Mouse (Mus musculus) left cerebral cortex, postnatal 25 days (tissue): Measurements from ENCODE around the gene Olfr1240. TPM values are rescaled to one million over a fixed set of nuclear protein-coding genes. Genes with fewer than 3 reads are reported as not detected.

Experiments
- DNase-seq, 2 experiments: peaks; one replicate each; pipeline ENCODE4 v3.0.0; 2022; ENCODE audit warnings: low spot score in 2 of 2, mixed read lengths in 1 of 2
- intact Hi-C: fragments of 180-260 bp; cut with DNase I; formaldehyde crosslinking; loops from one replicate; pipeline ENCODE4 v1.15.1; 2025
- total RNA-seq, 2 experiments: library from RNA; stranded (reverse); gene quantifications; 2 replicates each; pipeline ENCODE4 v1.2.3; 2021

Gene Olfr1240
- total RNA-seq = not detected

GRCm38 (mm10) chr2:89442900-89443299 lies at the start of gene Olfr1240:
Olfr1240 (minus strand) TSS chr2:89443000.
- DNase-seq = no peak
- intact Hi-C loops = no loop called here

GRCm38 (mm10) chr2:89487026-89487425 lies 44.2 kb upstream of the Olfr1240 start, which contains the start of gene Olfr1241:
Olfr1241 (minus strand) TSS chr2:89487126.
- DNase-seq = no peak
- intact Hi-C loops = no loop called here

DNA sequence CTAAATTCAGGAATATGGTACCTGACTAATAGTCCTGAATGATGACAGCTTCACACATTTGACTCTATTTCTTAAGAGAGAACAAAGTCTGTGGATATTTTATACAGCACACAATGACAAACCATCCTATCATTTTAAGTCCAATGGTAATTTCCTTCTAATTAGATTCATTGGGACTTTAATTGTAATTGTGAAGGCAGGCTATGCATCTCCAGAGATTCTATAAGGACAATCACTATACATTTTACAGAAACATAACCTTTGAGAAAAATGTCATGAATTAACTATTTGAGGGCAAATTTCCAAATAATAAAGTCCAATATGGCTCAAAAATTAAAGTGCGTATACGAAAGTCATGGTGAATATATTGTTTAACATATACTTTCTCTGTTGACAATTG lies 22.5 kb downstream of the Olfr1240 start, which contains the start of gene Olfr1239:
Gene Olfr1239 (minus strand): TSS at position 101 of the 400 bp plus-strand sequence.
- DNase-seq = no peak
- intact Hi-C loops = no loop called here

- DNase-seq = no peak
- intact Hi-C loops = no loop called here
Observed at GRCm38 (mm10) chr2:89414557-89414956, 28.2 kb downstream of the Olfr1240 start.

DNA sequence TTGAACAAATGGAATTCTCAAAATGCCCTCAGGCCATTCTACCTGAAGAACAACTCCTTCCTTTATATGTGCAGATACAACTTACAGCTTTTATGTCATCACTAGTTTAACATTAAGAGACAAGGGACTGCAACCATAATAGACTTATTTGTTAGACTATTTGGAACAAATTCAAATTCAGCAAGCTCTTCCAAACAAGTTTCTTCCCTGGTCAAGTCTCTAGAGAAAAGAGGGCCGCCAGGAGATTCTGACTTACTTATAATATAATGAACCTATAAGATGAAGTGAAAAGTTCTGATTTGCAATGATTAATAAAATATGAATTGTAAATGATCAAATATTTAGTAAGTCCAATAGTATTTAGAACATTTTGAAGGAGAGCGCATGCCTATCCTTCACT lies 33.2 kb downstream of the Olfr1240 start, which contains the start of gene Olfr1238:
Gene Olfr1238 (minus strand): TSS at position 101 of the 400 bp plus-strand sequence.
- intact Hi-C loops = no loop called here
- DNase-seq = no peak

DNA sequence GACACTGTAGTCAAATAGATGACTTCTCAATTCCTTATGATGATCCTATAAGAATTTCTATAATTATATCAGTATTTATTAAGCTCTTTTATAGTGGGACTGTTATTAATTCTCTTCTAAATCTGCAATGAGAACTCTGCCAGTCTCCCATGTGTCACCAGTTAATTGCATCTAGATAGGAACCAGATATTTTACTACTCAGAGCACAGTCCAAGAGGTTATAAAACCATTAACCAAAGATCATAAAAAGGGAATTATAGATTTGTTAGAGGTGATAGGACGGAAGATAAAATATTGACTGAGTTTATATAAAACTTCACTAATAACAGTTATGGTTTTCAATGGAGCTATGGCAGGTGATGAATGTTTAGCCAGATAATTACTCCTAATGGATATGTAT lies 41.9 kb downstream of the Olfr1240 start:
- no peak for DNase-seq
- intact Hi-C loops = no loop called here

Other genes starting within 250 kb of the Olfr1240 start
- gene Olfr1226, start 243.0 kb downstream of the Olfr1240 start, total RNA-seq = not detected
- gene Olfr1228, start 188.9 kb downstream of the Olfr1240 start, total RNA-seq = not detected
- gene Olfr1229, start 155.0 kb downstream of the Olfr1240 start, total RNA-seq = not detected
- gene Olfr1230, start 145.7 kb downstream of the Olfr1240 start, total RNA-seq = not detected
- not detected for gene Olfr1231, start 135.9 kb downstream of the Olfr1240 start, total RNA-seq
- not detected for gene Olfr1232, start 113.3 kb downstream of the Olfr1240 start, total RNA-seq
- not detected for gene Olfr1233, start 100.6 kb downstream of the Olfr1240 start, total RNA-seq
- not detected for gene Olfr1234, start 78.1 kb downstream of the Olfr1240 start, total RNA-seq
- not detected for gene Olfr1238, start 33.3 kb downstream of the Olfr1240 start, total RNA-seq
- gene Olfr1239, start 22.6 kb downstream of the Olfr1240 start, total RNA-seq = not detected
- not detected for gene Olfr1241, start 44.1 kb upstream of the Olfr1240 start, total RNA-seq
- not detected for gene Olfr1242, start 55.3 kb upstream of the Olfr1240 start, total RNA-seq
- gene Olfr1243, start 88.5 kb upstream of the Olfr1240 start, total RNA-seq = not detected
- gene Olfr1245, start 135.4 kb upstream of the Olfr1240 start, total RNA-seq = not detected
- not detected for gene Olfr1246, start 150.2 kb upstream of the Olfr1240 start, total RNA-seq
- gene Olfr1247, start 171.1 kb upstream of the Olfr1240 start, total RNA-seq = under 1 TPM in 1 of 2 experiments, not detected in 1; 0.14 TPM
- not detected for gene Olfr1248, start 175.2 kb upstream of the Olfr1240 start, total RNA-seq
- not detected for gene Olfr1249, start 192.0 kb upstream of the Olfr1240 start, total RNA-seq
- gene Olfr1250, start 218.5 kb upstream of the Olfr1240 start, total RNA-seq = not detected
- gene Olfr1251, start 228.9 kb upstream of the Olfr1240 start, total RNA-seq = not detected